Mouse (Mus musculus): ENCODE results near the gene Aste1. TPM values are rescaled to one million over a fixed set of nuclear protein-coding genes. Genes with fewer than 3 reads are reported as not detected.

The Aste1 gene
- polyA plus RNA-seq (2012; rRNA removed): 1.1 and 2.2 TPM in 2 replicates

DNA sequence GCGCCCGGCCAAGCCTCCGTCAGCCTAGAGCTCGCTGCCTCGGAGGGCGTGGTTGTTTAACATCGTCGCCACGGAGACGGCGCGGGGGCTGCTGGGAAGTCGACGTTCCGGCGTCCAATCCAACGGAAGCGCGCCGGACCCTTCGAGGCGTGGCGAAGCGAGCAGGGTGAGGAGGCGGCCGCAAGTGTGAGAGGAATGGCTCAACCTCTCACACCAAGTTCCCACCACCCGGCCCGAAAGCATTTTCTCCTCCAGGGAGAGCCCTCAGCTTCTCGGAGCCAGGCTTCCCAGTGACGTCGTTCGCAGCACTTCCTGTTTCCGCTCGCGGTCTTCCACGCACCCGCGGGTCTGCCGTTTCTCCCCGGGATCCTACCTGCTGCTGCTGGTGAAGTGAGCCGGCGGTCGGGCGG, at the start of gene Aste1, which contains the start of gene Nek11:
Gene Aste1 (plus strand): TSS at position 175 of the 410 bp plus-strand sequence.
Gene Nek11 (minus strand): TSS at position 307 of the 410 bp plus-strand sequence.

Other genes starting within 250 kb of the Aste1 start
- gene Nek11, start 132 bp downstream of the Aste1 start, polyA plus RNA-seq (2012; rRNA removed): 0.02 TPM in 1 of 2 replicates, not detected in the other
- 16.1 and 41.7 TPM in 2 replicates for gene Atp2c1, start 131.9 kb downstream of the Aste1 start, polyA plus RNA-seq (2012; rRNA removed)
- gene Pik3r4, start 247.6 kb downstream of the Aste1 start, polyA plus RNA-seq (2012; rRNA removed): 8.1 and 9.2 TPM in 2 replicates

Measured in stomach, adult 2 months (tissue).